Mouse (Mus musculus) embryonic facial prominence, embryonic 13.5 days (tissue): ENCODE results near the gene 4930442H23Rik. TPM values are rescaled to one million over a fixed set of nuclear protein-coding genes. Genes with fewer than 3 reads are reported as not detected.
"Not testable (repeated sequence)": the region's sequence is repeated elsewhere in the genome, so short reads cannot be mapped to it uniquely, and the experiment has no call there.

Experiments used
- ATAC-seq: fragments of 200-750 bp; cut with Nextera tagmentation; 2 replicates; pipeline ENCODE4 v1.8.0; 2017; ENCODE audit warnings: low read depth; ENCODE audit not compliant: insufficient number of reproducible peaks, insufficient read depth, low FRiP score, low TSS enrichment
- H3K27ac ChIP-seq: fragments of 300-500 bp; sonication (generic); 2 replicates; pipeline ENCODE4 v1.5.1; 2015; ENCODE audit warnings: moderate library complexity, mild to moderate bottlenecking, inconsistent platforms
- H3K27me3 ChIP-seq: fragments of 300-500 bp; sonication (generic); 2 replicates; pipeline ENCODE4 v1.6.1; 2015; ENCODE audit warnings: mild to moderate bottlenecking, inconsistent platforms
- H3K36me3 ChIP-seq: fragments of 300-500 bp; sonication (generic); 2 replicates; pipeline ENCODE4 v1.6.1; 2015; ENCODE audit warnings: mild to moderate bottlenecking, inconsistent platforms
- H3K4me1 ChIP-seq: fragments of 300-500 bp; sonication (generic); 2 replicates; pipeline ENCODE4 v1.6.1; 2015; ENCODE audit warnings: inconsistent platforms
- H3K4me2 ChIP-seq: fragments of 300-500 bp; sonication (generic); 2 replicates; pipeline ENCODE4 v1.6.1; 2015; ENCODE audit warnings: moderate library complexity, mild to moderate bottlenecking, inconsistent platforms
- H3K4me3 ChIP-seq: fragments of 300-500 bp; sonication (generic); 2 replicates; pipeline ENCODE4 v1.5.1; 2015; ENCODE audit warnings: mild to moderate bottlenecking, inconsistent platforms
- H3K9ac ChIP-seq: fragments of 300-500 bp; sonication (generic); 2 replicates; pipeline ENCODE4 v1.6.1; 2015; ENCODE audit warnings: mild to moderate bottlenecking, inconsistent platforms
- H3K9me3 ChIP-seq: fragments of 300-500 bp; sonication (generic); 2 replicates; pipeline ENCODE4 v1.6.1; 2016; ENCODE audit warnings: inconsistent platforms
- WGBS: fragments of 180-500 bp; shearing (Covaris S2); methylation state at CpG from one replicate; pipeline ENCODE4 v1.1.7; 2015; ENCODE audit warnings: mixed read lengths; 5-methylcytosine and 5-hydroxymethylcytosine counted together
- polyA plus RNA-seq: library from polyadenylated mRNA; unstranded; fragments of >200 nt; fragmentation: Nextera tagmentation; extraction: Ambion mirVana; gene quantifications from 2 replicates; pipeline ENCODE4 v1.2.1, GENCODE M21; 2015

Gene 4930442H23Rik
- polyA plus RNA-seq, result not detected in 2 replicates

- Histone ChIP-seq H3K4me1 (peaks cover 42% of the 10 kb centered on the region), H3K9ac (peak within 1 kb of the TSS; percentile 80), H3K4me2 (peak within 1 kb of the TSS; percentile 68), H3K4me3 (peak within 1 kb of the TSS; percentile 69), H3K36me3 (peaks cover 83% of the 10 kb centered on the region), H3K9me3 (no peaks in the 10 kb centered on the region), H3K27ac (peak within 1 kb of the TSS; percentile 74), H3K27me3 (no peaks in the 10 kb centered on the region)
- WGBS, result 83% methylated on average over 5 of the region's 5 CpGs
- no peak for ATAC-seq
Measured at GRCm38 (mm10) chr10:81183805-81184204, at the start of gene 4930442H23Rik. TSS of gene 4930442H23Rik (minus strand) at chr10:81183849.

GRCm38 (mm10) chr10:81233226-81233585 lies 49.6 kb upstream of the 4930442H23Rik start:
- Histone ChIP-seq H3K36me3 (no peaks in the 10 kb centered on the region), H3K9me3 (no peaks in the 10 kb centered on the region), H3K9ac (peak overlapping the region; percentile 78), H3K4me1 (peaks cover 32% of the 10 kb centered on the region), H3K27me3 (peaks cover 56% of the 10 kb centered on the region), H3K27ac (peak overlapping the region; percentile 22; the same call in 1 of the 2 replicates), H3K4me2 (peak overlapping the region; percentile 70), H3K4me3 (peak overlapping the region; percentile 70)
- WGBS, result under 1% methylated on average over 26 of the region's 28 CpGs
- ATAC-seq, result peak; percentile 62

DNA sequence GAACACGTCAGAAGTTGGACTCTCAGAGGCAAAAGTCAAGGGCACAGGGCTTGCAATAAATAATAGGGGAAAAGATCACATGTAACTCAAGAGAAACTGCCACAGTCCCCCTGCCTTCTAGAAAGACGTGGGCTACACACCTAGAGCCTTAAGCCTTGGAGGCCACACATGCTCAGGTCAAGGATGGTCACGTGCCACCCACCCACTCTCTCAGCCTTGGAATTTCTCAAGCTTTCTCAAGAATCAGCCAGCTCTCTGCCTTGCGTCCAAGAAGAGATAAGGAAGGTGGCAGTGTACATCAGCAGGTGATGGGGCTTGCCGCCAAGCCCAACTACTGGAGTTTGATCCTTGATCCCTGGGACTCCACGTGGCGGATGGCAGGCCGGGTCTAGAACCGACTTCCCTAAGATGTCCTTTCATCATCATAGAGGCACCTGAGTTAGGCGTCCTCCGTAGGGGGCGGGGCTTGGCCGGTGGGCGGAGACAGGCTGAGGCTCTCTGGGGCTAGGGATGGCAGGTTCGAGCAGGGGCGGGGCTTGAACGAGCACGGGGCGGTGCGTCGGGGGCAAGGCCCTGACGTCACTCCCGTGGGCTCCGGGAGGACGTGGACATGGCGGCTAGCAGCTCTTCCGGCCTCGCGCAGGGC lies 49.1 kb upstream of the 4930442H23Rik start, which contains the start of gene Zfr2:
TSS of gene Zfr2 (plus strand) at position 576 of the 646 bp plus-strand sequence.
- Histone ChIP-seq H3K9ac (peak within 1 kb of the TSS; percentile 78), H3K27ac (peak within 1 kb of the TSS; percentile 22; the same call in 1 of the 2 replicates), H3K4me3 (peak within 1 kb of the TSS; percentile 70), H3K4me1 (peaks cover 28% of the 10 kb centered on the region), H3K36me3 (no peaks in the 10 kb centered on the region), H3K4me2 (peak within 1 kb of the TSS; percentile 70), H3K9me3 (no peaks in the 10 kb centered on the region), H3K27me3 (peaks cover 51% of the 10 kb centered on the region)
- ATAC-seq, result peak; percentile 79
- WGBS, result 9% methylated on average over 29 of the region's 29 CpGs

DNA sequence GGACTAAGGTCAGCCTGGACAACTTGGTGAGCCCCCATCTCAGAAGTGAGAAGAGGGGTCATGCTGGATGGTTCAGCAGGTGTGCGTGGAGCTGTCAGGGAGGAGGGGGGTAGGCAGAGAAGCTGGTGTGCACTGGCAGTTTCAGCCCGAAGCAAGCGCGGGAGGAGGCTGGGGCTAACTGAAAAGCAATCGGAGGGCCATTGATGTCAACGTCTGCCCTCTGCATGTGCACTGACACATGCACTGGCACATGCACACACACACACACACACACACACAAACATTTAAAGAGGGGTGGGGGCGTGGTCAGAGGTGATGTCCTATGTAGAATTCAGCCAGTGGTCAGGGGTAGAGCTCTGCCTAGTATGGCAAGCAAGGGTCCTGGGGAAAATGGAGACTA lies 47.8 kb upstream of the 4930442H23Rik start:
- no peaks in the 10 kb centered on the region for H3K36me3 ChIP-seq
- H3K27me3 ChIP-seq, result peaks cover 46% of the 10 kb centered on the region
- no peak overlapping the region for H3K9ac ChIP-seq
- no peak overlapping the region for H3K4me2 ChIP-seq
- H3K27ac ChIP-seq, result no peak overlapping the region
- no peak for ATAC-seq
- no peaks in the 10 kb centered on the region for H3K9me3 ChIP-seq
- peaks cover 22% of the 10 kb centered on the region for H3K4me1 ChIP-seq
- H3K4me3 ChIP-seq, result no peak overlapping the region
- 54% methylated on average over 7 of the region's 7 CpGs for WGBS

GRCm38 (mm10) chr10:81230438-81231332 lies 47.0 kb upstream of the 4930442H23Rik start, which contains the start of gene Atcay:
TSS of gene Atcay (minus strand) at chr10:81230833.
- ATAC-seq, result no peak

DNA sequence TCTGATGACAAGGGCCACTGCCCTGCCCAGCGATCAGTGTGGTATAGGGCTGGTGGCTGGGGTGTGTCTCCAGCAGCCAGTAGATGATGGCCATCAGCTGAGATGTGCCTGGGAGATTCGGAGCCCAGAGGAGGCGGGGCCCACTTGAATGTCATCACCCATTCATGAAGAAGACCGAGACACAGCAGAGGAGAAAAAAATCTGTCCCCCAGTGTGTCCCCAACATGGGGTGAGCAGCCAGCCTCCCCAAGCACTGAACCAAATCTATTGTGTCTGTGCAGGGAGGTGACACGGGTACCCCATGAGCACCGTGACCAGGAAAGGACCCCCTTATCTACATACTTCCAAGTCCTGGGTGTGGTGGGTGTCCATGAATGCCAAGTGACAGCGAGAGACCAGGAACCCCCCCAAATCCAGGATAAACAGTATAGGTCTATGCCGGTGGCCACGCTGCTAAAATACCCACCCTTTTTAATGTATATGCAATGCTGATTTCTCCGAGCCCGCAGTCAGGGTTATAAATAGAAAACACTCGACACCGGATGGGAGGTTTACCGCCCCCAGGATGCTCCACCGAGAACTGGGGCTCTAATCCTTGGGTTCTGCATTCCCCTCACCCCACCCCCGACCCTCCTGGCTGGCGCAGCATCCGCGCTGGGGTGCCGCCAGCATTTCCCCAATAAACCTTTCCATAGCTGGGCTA lies 46.2 kb upstream of the 4930442H23Rik start:
- H3K27me3 ChIP-seq, result peaks cover 46% of the 10 kb centered on the region
- peak overlapping the region; percentile 28 for H3K4me3 ChIP-seq
- no peak overlapping the region for H3K27ac ChIP-seq
- H3K9ac ChIP-seq, result peak overlapping the region; percentile 54
- peaks cover 22% of the 10 kb centered on the region for H3K4me1 ChIP-seq
- ATAC-seq, result no peak
- no peaks in the 10 kb centered on the region for H3K9me3 ChIP-seq
- peak overlapping the region; percentile 52 for H3K4me2 ChIP-seq
- H3K36me3 ChIP-seq, result no peaks in the 10 kb centered on the region
- WGBS, result 13% methylated on average over 20 of the region's 20 CpGs

More at GRCm38 (mm10) chr10:81230438-81231332, 47.0 kb upstream of the 4930442H23Rik start, which contains the start of gene Atcay:
- peaks cover 22% of the 10 kb centered on the region for H3K4me1 ChIP-seq
- 6% methylated on average over 27 of the region's 27 CpGs for WGBS
- no peaks in the 10 kb centered on the region for H3K9me3 ChIP-seq
- peak within 1 kb of the TSS; percentile 52 for H3K4me2 ChIP-seq
- H3K27me3 ChIP-seq, result peaks cover 46% of the 10 kb centered on the region
- H3K36me3 ChIP-seq, result no peaks in the 10 kb centered on the region
- peak within 1 kb of the TSS; percentile 54 for H3K9ac ChIP-seq
- H3K27ac ChIP-seq, result no peak within 1 kb of the TSS
- H3K4me3 ChIP-seq, result peak within 1 kb of the TSS; percentile 28

GRCm38 (mm10) chr10:81223731-81224130 lies 40.1 kb upstream of the 4930442H23Rik start:
- not testable (repeated sequence) for ATAC-seq, H3K27me3 ChIP-seq, H3K9ac ChIP-seq, H3K4me3 ChIP-seq, H3K36me3 ChIP-seq, H3K9me3 ChIP-seq, H3K4me1 ChIP-seq, H3K4me2 ChIP-seq, H3K27ac ChIP-seq
- 58% methylated on average over 2 of the region's 2 CpGs for WGBS

DNA sequence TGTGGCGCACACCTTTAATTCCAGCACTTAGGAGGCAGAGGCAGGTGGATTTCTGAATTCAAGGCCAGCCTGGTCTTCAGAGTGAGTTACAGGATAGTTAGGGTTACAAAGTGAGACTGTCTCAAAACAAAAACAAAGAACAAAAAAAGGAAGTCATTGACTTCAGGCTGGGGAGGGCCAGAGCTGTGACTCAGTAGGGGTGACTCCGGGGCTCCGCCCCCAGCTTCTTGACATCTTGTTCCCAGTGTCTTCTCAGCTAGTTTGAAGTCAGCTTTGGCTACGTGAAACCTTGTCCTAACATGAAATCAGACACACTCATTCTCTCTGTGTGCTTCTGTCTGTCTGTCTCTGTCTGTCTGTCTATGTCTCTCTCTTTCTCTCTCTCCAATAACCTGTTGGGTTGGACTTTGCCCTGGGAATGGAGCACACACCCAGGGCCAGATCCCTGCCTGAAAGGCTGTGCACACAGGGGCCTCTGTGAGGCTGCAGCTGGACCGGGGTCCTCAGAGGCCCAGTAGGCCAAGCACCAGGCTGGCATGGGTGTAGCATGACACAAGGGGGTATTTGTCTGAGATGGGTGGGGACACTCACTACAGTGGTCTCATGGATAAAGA lies 37.9 kb upstream of the 4930442H23Rik start:
- no peak for ATAC-seq
- no peak overlapping the region for H3K4me2 ChIP-seq
- no peaks in the 10 kb centered on the region for H3K9me3 ChIP-seq
- H3K4me3 ChIP-seq, result no peak overlapping the region
- no peaks in the 10 kb centered on the region for H3K4me1 ChIP-seq
- H3K27me3 ChIP-seq, result peaks cover 2% of the 10 kb centered on the region; the same call in 1 of the 2 replicates
- H3K27ac ChIP-seq, result no peak overlapping the region
- H3K36me3 ChIP-seq, result no peaks in the 10 kb centered on the region
- H3K9ac ChIP-seq, result no peak overlapping the region
- 80% methylated on average over 5 of the region's 5 CpGs for WGBS

GRCm38 (mm10) chr10:81217964-81218363 lies 34.3 kb upstream of the 4930442H23Rik start:
- no peak overlapping the region for H3K27ac ChIP-seq
- WGBS, result 39% methylated on average over 7 of the region's 7 CpGs
- peaks cover 2% of the 10 kb centered on the region; the same call in 1 of the 2 replicates for H3K27me3 ChIP-seq
- no peak overlapping the region for H3K9ac ChIP-seq
- ATAC-seq, result no peak
- H3K36me3 ChIP-seq, result no peaks in the 10 kb centered on the region
- H3K4me1 ChIP-seq, result no peaks in the 10 kb centered on the region
- H3K4me2 ChIP-seq, result no peak overlapping the region
- no peak overlapping the region for H3K4me3 ChIP-seq
- no peaks in the 10 kb centered on the region for H3K9me3 ChIP-seq

DNA sequence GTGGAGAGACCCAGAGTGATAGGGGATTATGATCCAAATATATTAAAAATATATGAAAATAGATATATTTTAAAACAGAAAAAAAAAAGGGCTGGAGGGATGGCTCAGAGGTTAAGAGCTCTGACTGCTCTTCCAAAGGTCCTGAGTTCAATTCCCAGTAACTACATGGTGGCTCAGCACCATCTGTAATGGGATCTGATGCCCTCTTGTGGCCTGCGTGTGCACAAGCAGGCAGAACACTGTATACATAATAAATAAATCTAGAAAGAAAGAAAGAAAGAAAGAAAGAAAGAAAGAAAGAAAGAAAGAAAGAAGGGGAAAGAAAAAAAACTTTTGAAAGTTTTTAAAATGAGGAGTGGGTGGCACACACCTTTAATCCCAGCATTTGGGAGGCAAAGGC lies 33.6 kb upstream of the 4930442H23Rik start:
- H3K9ac ChIP-seq, H3K27ac ChIP-seq, H3K36me3 ChIP-seq, H3K27me3 ChIP-seq, H3K4me3 ChIP-seq, ATAC-seq, H3K4me2 ChIP-seq, H3K9me3 ChIP-seq, H3K4me1 ChIP-seq: not testable (repeated sequence)
- 19% methylated on average over 1 of the region's 1 CpGs for WGBS

DNA sequence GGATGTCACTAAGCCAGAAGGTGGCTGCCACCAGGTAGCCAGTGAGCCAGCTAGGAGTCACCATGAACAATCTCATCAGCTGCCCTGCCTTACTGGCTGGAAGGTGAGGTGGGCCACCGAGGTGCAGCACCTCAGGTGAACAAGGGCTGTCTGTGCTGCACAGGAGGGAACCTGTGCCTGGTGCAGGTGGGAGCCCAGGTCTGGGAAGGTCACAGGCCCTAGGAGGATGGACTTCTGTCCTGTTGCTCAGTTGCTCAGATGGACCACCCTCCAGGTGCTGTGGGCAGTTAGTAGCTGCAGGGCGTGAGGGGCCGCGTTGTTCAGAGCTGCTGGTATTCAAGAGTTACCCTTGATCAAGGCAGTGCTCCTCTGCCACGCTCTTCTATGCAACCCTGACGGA lies 33.2 kb upstream of the 4930442H23Rik start:
- WGBS, result 89% methylated on average over 6 of the region's 6 CpGs
- no peak for ATAC-seq

More for the DNA sequence above, 33.2 kb upstream of the 4930442H23Rik start:
- Histone ChIP-seq H3K4me2 (no peak overlapping the region), H3K27ac (no peak overlapping the region), H3K9ac (no peak overlapping the region), H3K4me3 (no peak overlapping the region), H3K9me3 (no peaks in the 10 kb centered on the region), H3K4me1 (no peaks in the 10 kb centered on the region), H3K36me3 (peaks cover 3% of the 10 kb centered on the region; the same call in 1 of the 2 replicates), H3K27me3 (peaks cover 2% of the 10 kb centered on the region; the same call in 1 of the 2 replicates)
